Mouse (Mus musculus) stomach, embryonic 15.5 days (tissue): ENCODE measurements around the gene Tenm3. TPM values are rescaled to one million over a fixed set of nuclear protein-coding genes. Genes with fewer than 3 reads are reported as not detected.
A peak's percentile ranks its signal among the peaks of the same experiment; 100 is the strongest.

ENCODE experiments used
- ATAC-seq: fragments of 200-750 bp; cut with Nextera tagmentation; 2 replicates; pipeline ENCODE4 v1.8.0; 2017; ENCODE audit warnings: low read depth, moderate number of reproducible peaks, moderate TSS enrichment; ENCODE audit not compliant: insufficient read depth, low FRiP score
- H3K27ac ChIP-seq: fragments of 300-500 bp; sonication (generic); 2 replicates; pipeline ENCODE4 v1.5.1; 2015; ENCODE audit warnings: mild to moderate bottlenecking, inconsistent platforms
- H3K27me3 ChIP-seq: fragments of 300-500 bp; sonication (generic); replicated peaks from 2 replicates; pipeline ENCODE4 v1.6.1; 2015; ENCODE audit warnings: inconsistent platforms
- H3K36me3 ChIP-seq: fragments of 300-500 bp; sonication (generic); 2 replicates; pipeline ENCODE4 v1.6.1; 2015; ENCODE audit warnings: inconsistent platforms
- H3K4me1 ChIP-seq: fragments of 300-500 bp; sonication (generic); 2 replicates; pipeline ENCODE4 v1.6.1; 2015; ENCODE audit warnings: inconsistent platforms
- H3K4me2 ChIP-seq: fragments of 300-500 bp; sonication (generic); 2 replicates; pipeline ENCODE4 v1.6.1; 2015; ENCODE audit warnings: mild to moderate bottlenecking, inconsistent platforms
- H3K4me3 ChIP-seq: fragments of 300-500 bp; sonication (generic); replicated peaks from 2 replicates; pipeline ENCODE4 v1.5.1; 2015; ENCODE audit warnings: inconsistent platforms
- H3K9ac ChIP-seq: fragments of 300-500 bp; sonication (generic); 2 replicates; pipeline ENCODE4 v1.6.1; 2015; ENCODE audit warnings: inconsistent platforms
- H3K9me3 ChIP-seq: fragments of 300-500 bp; sonication (generic); 2 replicates; pipeline ENCODE4 v1.6.1; 2016; ENCODE audit warnings: inconsistent platforms
- WGBS: fragments of 180-500 bp; shearing (Covaris S2); methylation state at CpG from one replicate; pipeline ENCODE4 v1.1.7; 2015; 5-methylcytosine and 5-hydroxymethylcytosine counted together
- polyA plus RNA-seq: library from polyadenylated mRNA; unstranded; fragments of >200 nt; fragmentation: Nextera tagmentation; extraction: Ambion mirVana; gene quantifications from 2 replicates; pipeline ENCODE4 v1.2.1, GENCODE M21; 2015

Tenm3 gene
- polyA plus RNA-seq, 1 experiment from 2014 or later: 14.6 TPM

- Histone ChIP-seq H3K4me1 (no peaks in the 10 kb centered on the region), H3K27me3 (no peaks in the 10 kb centered on the region), H3K27ac (no peak overlapping the region), H3K4me2 (no peak overlapping the region), H3K9me3 (no peaks in the 10 kb centered on the region), H3K9ac (no peak overlapping the region), H3K36me3 (no peaks in the 10 kb centered on the region), H3K4me3 (no peak overlapping the region)
- WGBS: 58% methylated on average over 10 of the region's 10 CpGs
- no peak for ATAC-seq
Observed at GRCm38 (mm10) chr8:48604190-48604897, 239.4 kb downstream of the Tenm3 start.

- WGBS: 78% methylated on average over 15 of the region's 15 CpGs
- no peaks in the 10 kb centered on the region for H3K36me3 ChIP-seq
- H3K4me1 ChIP-seq: no peaks in the 10 kb centered on the region
- H3K9ac ChIP-seq: no peak overlapping the region
- no peaks in the 10 kb centered on the region for H3K9me3 ChIP-seq
- H3K27ac ChIP-seq: no peak overlapping the region
- peak; percentile 88 for ATAC-seq
- no peaks in the 10 kb centered on the region for H3K27me3 ChIP-seq
- H3K4me3 ChIP-seq: no peak overlapping the region
- H3K4me2 ChIP-seq: no peak overlapping the region
Observed at GRCm38 (mm10) chr8:48603165-48603840, 240.4 kb downstream of the Tenm3 start.

- WGBS: 92% methylated on average over 4 of the region's 4 CpGs
- H3K27ac ChIP-seq: no peak overlapping the region
- H3K27me3 ChIP-seq: no peaks in the 10 kb centered on the region
- no peaks in the 10 kb centered on the region for H3K4me1 ChIP-seq
- H3K4me2 ChIP-seq: no peak overlapping the region
- H3K36me3 ChIP-seq: no peaks in the 10 kb centered on the region
- no peak for ATAC-seq
- H3K4me3 ChIP-seq: no peak overlapping the region
- H3K9me3 ChIP-seq: no peaks in the 10 kb centered on the region
- no peak overlapping the region for H3K9ac ChIP-seq
Observed at GRCm38 (mm10) chr8:48601621-48602020, 242.1 kb downstream of the Tenm3 start.

- no peaks in the 10 kb centered on the region for H3K36me3 ChIP-seq
- H3K4me3 ChIP-seq: no peak overlapping the region
- H3K9ac ChIP-seq: no peak overlapping the region
- no peak overlapping the region for H3K27ac ChIP-seq
- ATAC-seq: no peak
- H3K4me1 ChIP-seq: no peaks in the 10 kb centered on the region
- H3K27me3 ChIP-seq: no peaks in the 10 kb centered on the region
- H3K4me2 ChIP-seq: no peak overlapping the region
- 63% methylated on average over 4 of the region's 4 CpGs for WGBS
- H3K9me3 ChIP-seq: no peaks in the 10 kb centered on the region
Observed at GRCm38 (mm10) chr8:48599028-48599427, 244.7 kb downstream of the Tenm3 start.

- no peaks in the 10 kb centered on the region for H3K9me3 ChIP-seq
- H3K9ac ChIP-seq: no peak overlapping the region
- H3K27ac ChIP-seq: no peak overlapping the region
- WGBS: 74% methylated on average over 14 of the region's 14 CpGs
- H3K4me1 ChIP-seq: no peaks in the 10 kb centered on the region
- no peak overlapping the region for H3K4me2 ChIP-seq
- no peaks in the 10 kb centered on the region for H3K36me3 ChIP-seq
- H3K27me3 ChIP-seq: no peaks in the 10 kb centered on the region
- H3K4me3 ChIP-seq: no peak overlapping the region
- no peak for ATAC-seq
Observed at GRCm38 (mm10) chr8:48596332-48596731, 247.4 kb downstream of the Tenm3 start.

GRCm38 (mm10) chr8:48591818-48592217 is 251.9 kb downstream of the Tenm3 start:
- H3K4me1 ChIP-seq: no peaks in the 10 kb centered on the region
- no peak overlapping the region for H3K27ac ChIP-seq
- H3K4me2 ChIP-seq: no peak overlapping the region
- ATAC-seq: no peak
- WGBS: 21% methylated on average over 5 of the region's 5 CpGs
- H3K36me3 ChIP-seq: no peaks in the 10 kb centered on the region
- H3K9ac ChIP-seq: no peak overlapping the region
- no peak overlapping the region for H3K4me3 ChIP-seq
- no peaks in the 10 kb centered on the region for H3K27me3 ChIP-seq
- no peaks in the 10 kb centered on the region for H3K9me3 ChIP-seq

- no peak overlapping the region for H3K9ac ChIP-seq
- no peaks in the 10 kb centered on the region for H3K36me3 ChIP-seq
- ATAC-seq: no peak
- no peak overlapping the region for H3K4me2 ChIP-seq
- no peaks in the 10 kb centered on the region for H3K4me1 ChIP-seq
- no peak overlapping the region for H3K4me3 ChIP-seq
- no peaks in the 10 kb centered on the region for H3K9me3 ChIP-seq
- 31% methylated on average over 6 of the region's 6 CpGs for WGBS
- H3K27me3 ChIP-seq: no peaks in the 10 kb centered on the region
- no peak overlapping the region for H3K27ac ChIP-seq
Observed at GRCm38 (mm10) chr8:48579732-48580131, 264.0 kb downstream of the Tenm3 start.

GRCm38 (mm10) chr8:48579144-48579543 is 264.6 kb downstream of the Tenm3 start:
- H3K9me3 ChIP-seq: no peaks in the 10 kb centered on the region
- no peaks in the 10 kb centered on the region for H3K36me3 ChIP-seq
- 20% methylated on average over 8 of the region's 8 CpGs for WGBS
- no peak overlapping the region for H3K4me2 ChIP-seq
- H3K4me3 ChIP-seq: no peak overlapping the region
- H3K27ac ChIP-seq: no peak overlapping the region
- no peaks in the 10 kb centered on the region for H3K27me3 ChIP-seq
- no peak overlapping the region for H3K9ac ChIP-seq
- no peak for ATAC-seq
- no peaks in the 10 kb centered on the region for H3K4me1 ChIP-seq

GRCm38 (mm10) chr8:48572941-48573340 is 270.8 kb downstream of the Tenm3 start:
- Histone ChIP-seq H3K27ac (no peak overlapping the region), H3K4me1 (no peaks in the 10 kb centered on the region), H3K4me3 (no peak overlapping the region), H3K27me3 (no peaks in the 10 kb centered on the region), H3K4me2 (no peak overlapping the region), H3K36me3 (no peaks in the 10 kb centered on the region), H3K9me3 (no peaks in the 10 kb centered on the region), H3K9ac (no peak overlapping the region)
- peak; percentile 60; the same call in 1 of the 2 replicates for ATAC-seq
- WGBS: 48% methylated on average over 1 of the region's 1 CpGs

GRCm38 (mm10) chr8:48572345-48572744 is 271.4 kb downstream of the Tenm3 start:
- Histone ChIP-seq H3K9me3 (no peaks in the 10 kb centered on the region), H3K4me3 (no peak overlapping the region), H3K9ac (no peak overlapping the region), H3K4me1 (no peaks in the 10 kb centered on the region), H3K4me2 (no peak overlapping the region), H3K36me3 (no peaks in the 10 kb centered on the region), H3K27me3 (no peaks in the 10 kb centered on the region), H3K27ac (no peak overlapping the region)
- no peak for ATAC-seq
- WGBS: 97% methylated on average over 2 of the region's 2 CpGs

GRCm38 (mm10) chr8:48568608-48569007 is 275.1 kb downstream of the Tenm3 start:
- H3K27me3 ChIP-seq: no peaks in the 10 kb centered on the region
- 35% methylated on average over 4 of the region's 4 CpGs for WGBS
- no peak overlapping the region for H3K4me2 ChIP-seq
- no peak for ATAC-seq
- no peaks in the 10 kb centered on the region for H3K9me3 ChIP-seq
- H3K9ac ChIP-seq: no peak overlapping the region
- H3K27ac ChIP-seq: no peak overlapping the region; the same call in 1 of the 2 replicates
- no peaks in the 10 kb centered on the region for H3K36me3 ChIP-seq
- H3K4me1 ChIP-seq: no peaks in the 10 kb centered on the region
- H3K4me3 ChIP-seq: no peak overlapping the region

- Histone ChIP-seq H3K9ac (no peak overlapping the region), H3K27me3 (no peaks in the 10 kb centered on the region), H3K36me3 (no peaks in the 10 kb centered on the region), H3K4me3 (no peak overlapping the region), H3K4me1 (no peaks in the 10 kb centered on the region), H3K9me3 (no peaks in the 10 kb centered on the region), H3K4me2 (no peak overlapping the region), H3K27ac (peak overlapping the region; percentile 33; the same call in 1 of the 2 replicates)
- ATAC-seq: no peak
- 62% methylated on average over 10 of the region's 10 CpGs for WGBS
Observed at GRCm38 (mm10) chr8:48567929-48568607, 275.7 kb downstream of the Tenm3 start.
